Mouse (Mus musculus): ENCODE results near the gene Ube2o. TPM values are rescaled to one million over a fixed set of nuclear protein-coding genes. Genes with fewer than 3 reads are reported as not detected.
A peak's percentile ranks its signal among the peaks of the same experiment; 100 is the strongest.

Ube2o gene
- 15.2 and 16.3 TPM in 2 replicates for polyA plus RNA-seq (2015; fragmentation: Nextera tagmentation; extraction: Ambion mirVana)

DNA sequence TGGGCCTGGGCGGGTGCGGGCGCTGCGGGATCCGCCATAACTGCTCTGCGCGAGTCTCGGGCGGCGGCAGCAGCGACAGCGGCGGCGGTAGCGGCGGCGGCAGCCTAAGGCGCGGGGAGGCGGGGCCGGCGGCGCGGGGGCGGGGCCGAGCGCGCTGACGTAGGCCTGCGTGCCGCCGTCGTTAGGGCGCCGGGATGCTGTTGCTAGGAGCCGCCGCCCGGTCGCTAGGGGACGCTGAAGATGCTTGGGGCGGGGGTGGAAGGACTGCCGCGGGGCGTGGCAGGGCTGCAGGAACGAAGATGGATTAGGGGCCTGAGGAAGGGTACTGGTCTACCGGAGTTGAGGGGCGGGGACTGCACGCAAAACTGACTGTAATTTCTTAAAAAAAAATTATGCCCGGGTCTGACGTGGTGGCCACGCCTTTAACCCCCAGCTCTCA lies at the start of gene Ube2o:
TSS of gene Ube2o (minus strand) at position 72 of the 439 bp plus-strand sequence.
- Histone ChIP-seq H3K9me3 (ENCODE audit: low read length) (no peaks in the 10 kb centered on the region), H3K27ac (ENCODE audit: low read depth) (peak within 1 kb of the TSS; percentile 91), H3K9ac (replicated peaks) (peak within 1 kb of the TSS; percentile 90), H3K4me3 (ENCODE audit: low read depth, low read length) (peak within 1 kb of the TSS; percentile 80), H3K4me1 (ENCODE audit: insufficient read depth) (peaks cover 18% of the 10 kb centered on the region), H3K4me2 (ENCODE audit: low read depth, low read length) (peak within 1 kb of the TSS; percentile 89), H3K27me3 (ENCODE audit: insufficient read depth, low read length) (no peaks in the 10 kb centered on the region), H3K36me3 (replicated peaks; ENCODE audit: insufficient read depth, low read length) (peaks cover 9% of the 10 kb centered on the region; the same call in 1 of the 2 replicates)
- TF ChIP-seq EP300 (IDR thresholded peaks at IDR 0.05; ENCODE audit: low read depth), result no peak
- peak; percentile 64 for TF ChIP-seq CTCF (IDR thresholded peaks at IDR 0.05; ENCODE audit: low read depth)
- ATAC-seq, result peak; percentile 86
- 2% methylated on average over 25 of the region's 51 CpGs for WGBS (ENCODE audit: insufficient replicate concordance)
- peak; percentile 92 for DNase-seq

- H3K9me3 ChIP-seq (ENCODE audit: low read length), result no peaks in the 10 kb centered on the region
- H3K4me3 ChIP-seq (ENCODE audit: low read depth, low read length), result no peak overlapping the region
- no peaks in the 10 kb centered on the region for H3K36me3 ChIP-seq (replicated peaks; ENCODE audit: insufficient read depth, low read length)
- no peak overlapping the region for H3K4me2 ChIP-seq (ENCODE audit: low read depth, low read length)
- ATAC-seq (no peak), DNase-seq (no peak)
- TF ChIP-seq EP300 (IDR thresholded peaks at IDR 0.05; ENCODE audit: low read depth) (no peak), CTCF (IDR thresholded peaks at IDR 0.05; ENCODE audit: low read depth) (no peak)
- H3K27ac ChIP-seq (ENCODE audit: low read depth), result no peak overlapping the region
- 40% methylated on average over 12 of the region's 12 CpGs for WGBS (ENCODE audit: insufficient replicate concordance)
- H3K9ac ChIP-seq (replicated peaks), result no peak overlapping the region
- peaks cover 6% of the 10 kb centered on the region for H3K4me1 ChIP-seq (ENCODE audit: insufficient read depth)
- no peaks in the 10 kb centered on the region for H3K27me3 ChIP-seq (ENCODE audit: insufficient read depth, low read length)
These were observed 49.1 kb upstream of the Ube2o start for GRCm38 (mm10) chr11:116630171-116630965.

- no peak overlapping the region for H3K4me3 ChIP-seq (ENCODE audit: low read depth, low read length)
- ATAC-seq (no peak), DNase-seq (no peak)
- H3K36me3 ChIP-seq (replicated peaks; ENCODE audit: insufficient read depth, low read length), result no peaks in the 10 kb centered on the region
- TF ChIP-seq EP300 (IDR thresholded peaks at IDR 0.05; ENCODE audit: low read depth) (no peak), CTCF (IDR thresholded peaks at IDR 0.05; ENCODE audit: low read depth) (no peak)
- 79% methylated on average over 6 of the region's 6 CpGs for WGBS (ENCODE audit: insufficient replicate concordance)
- peaks cover 15% of the 10 kb centered on the region for H3K4me1 ChIP-seq (ENCODE audit: insufficient read depth)
- H3K9ac ChIP-seq (replicated peaks), result no peak overlapping the region
- no peak overlapping the region for H3K27ac ChIP-seq (ENCODE audit: low read depth)
- no peaks in the 10 kb centered on the region for H3K27me3 ChIP-seq (ENCODE audit: insufficient read depth, low read length)
- no peak overlapping the region for H3K4me2 ChIP-seq (ENCODE audit: low read depth, low read length)
- H3K9me3 ChIP-seq (ENCODE audit: low read length), result no peaks in the 10 kb centered on the region
These were observed 48.2 kb upstream of the Ube2o start for GRCm38 (mm10) chr11:116629472-116629871.

GRCm38 (mm10) chr11:116628712-116629111 lies 47.5 kb upstream of the Ube2o start:
- no peak overlapping the region for H3K9ac ChIP-seq (replicated peaks)
- no peak overlapping the region for H3K27ac ChIP-seq (ENCODE audit: low read depth)
- TF ChIP-seq CTCF (IDR thresholded peaks at IDR 0.05; ENCODE audit: low read depth) (peak; percentile 99), EP300 (IDR thresholded peaks at IDR 0.05; ENCODE audit: low read depth) (no peak)
- H3K36me3 ChIP-seq (replicated peaks; ENCODE audit: insufficient read depth, low read length), result no peaks in the 10 kb centered on the region
- WGBS (ENCODE audit: insufficient replicate concordance), result 60% methylated on average over 9 of the region's 9 CpGs
- H3K4me1 ChIP-seq (ENCODE audit: insufficient read depth), result peaks cover 17% of the 10 kb centered on the region
- H3K9me3 ChIP-seq (ENCODE audit: low read length), result no peaks in the 10 kb centered on the region
- peak; percentile 90 for DNase-seq
- H3K4me3 ChIP-seq (ENCODE audit: low read depth, low read length), result no peak overlapping the region
- no peak overlapping the region for H3K4me2 ChIP-seq (ENCODE audit: low read depth, low read length)
- no peaks in the 10 kb centered on the region for H3K27me3 ChIP-seq (ENCODE audit: insufficient read depth, low read length)
- ATAC-seq, result peak; percentile 21; the same call in 1 of the 2 replicates

DNA sequence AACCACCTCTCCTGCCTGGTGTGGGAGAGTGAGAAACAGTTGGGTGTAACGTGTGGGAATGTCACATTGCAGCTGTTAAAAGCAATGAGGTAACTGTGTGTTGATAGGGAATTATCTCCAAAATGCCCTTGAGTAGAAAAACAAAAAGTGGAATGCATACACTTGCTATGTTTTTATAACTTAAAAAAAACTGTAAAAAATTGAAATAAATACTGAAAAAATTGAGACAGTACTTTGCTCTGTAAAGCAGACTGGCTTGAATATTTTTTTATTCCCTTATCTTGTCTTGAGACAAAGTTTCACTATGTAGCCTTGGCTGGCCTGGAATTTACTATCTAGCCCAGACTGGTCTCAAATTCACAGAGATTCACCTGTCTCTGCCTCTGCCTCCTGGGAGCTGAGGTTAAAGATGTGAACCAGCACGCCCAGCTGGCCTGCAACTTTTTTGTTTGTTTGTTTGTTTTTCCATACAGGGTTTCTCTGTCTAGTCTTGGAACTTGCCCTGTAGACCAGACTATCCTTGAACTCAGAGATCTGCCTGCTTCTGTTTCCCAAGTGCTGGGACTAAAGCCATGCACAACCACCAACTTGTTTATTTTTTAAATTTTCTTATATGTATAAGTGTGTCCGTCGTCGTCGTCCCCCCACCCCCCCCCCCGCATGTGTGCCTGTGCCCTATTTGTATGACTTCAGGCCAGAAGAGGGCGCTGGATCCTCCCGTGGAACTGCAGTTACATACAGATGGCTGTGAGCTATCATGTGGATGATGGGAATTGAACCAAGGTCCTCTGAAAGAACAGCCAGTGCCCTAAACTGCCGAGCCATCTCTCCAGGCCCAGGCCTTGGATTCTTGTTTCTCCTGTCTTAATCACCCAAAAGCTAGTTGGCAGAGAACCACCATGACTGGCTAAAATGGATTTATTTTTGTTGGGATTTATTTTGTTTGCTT lies 46.1 kb upstream of the Ube2o start:
- Histone ChIP-seq H3K4me1 (ENCODE audit: insufficient read depth) (peaks cover 26% of the 10 kb centered on the region), H3K36me3 (replicated peaks; ENCODE audit: insufficient read depth, low read length) (no peaks in the 10 kb centered on the region), H3K9me3 (ENCODE audit: low read length) (no peaks in the 10 kb centered on the region), H3K27ac (ENCODE audit: low read depth) (no peak overlapping the region), H3K4me2 (ENCODE audit: low read depth, low read length) (no peak overlapping the region), H3K4me3 (ENCODE audit: low read depth, low read length) (no peak overlapping the region), H3K27me3 (ENCODE audit: insufficient read depth, low read length) (no peaks in the 10 kb centered on the region), H3K9ac (replicated peaks) (no peak overlapping the region)
- no peak for ATAC-seq
- TF ChIP-seq EP300 (IDR thresholded peaks at IDR 0.05; ENCODE audit: low read depth), result no peak
- TF ChIP-seq CTCF (IDR thresholded peaks at IDR 0.05; ENCODE audit: low read depth), result peak; percentile 62
- DNase-seq, result peak; percentile 68
- WGBS (ENCODE audit: insufficient replicate concordance), result 32% methylated on average over 10 of the region's 10 CpGs
